Mouse (Mus musculus): ENCODE results near the gene Naga.

GRCm38 (mm10) chr15:82344971-82345370 lies 6.2 kb upstream of the Naga start:
- no peak for TF ChIP-seq CTCF (conservative IDR thresholded peaks at IDR 0.05; ENCODE audit: low read length)
- TF ChIP-seq NANOG (IDR thresholded peaks at IDR 0.05; ENCODE audit: borderline replicate concordance, low read length) = no peak
- TF ChIP-seq POU5F1 (IDR thresholded peaks at IDR 0.05; ENCODE audit: borderline replicate concordance, low read length) = no peak
